Mouse (Mus musculus) bone marrow, adult 2 months (tissue): ENCODE measurements at regions not wholly inside any gene's neighbourhood (a gene's known extent, or its start where the extent isn't known, plus 50 kb on each side); places are given as distances from the start of the nearest gene placed in this dataset.

ENCODE experiments used
- H3K27ac ChIP-seq: fragments of 200-500 bp; 2 replicates; pipeline ENCODE4 v1.5.1; 2012; ENCODE audit warnings: low read depth, mild to moderate bottlenecking, control low read depth, inconsistent platforms, low read length; ENCODE audit not compliant: control insufficient read depth, poor library complexity, insufficient read depth
- H3K4me1 ChIP-seq: fragments of 200-500 bp; 2 replicates; pipeline ENCODE4 v1.6.1; 2011; ENCODE audit warnings: low read length; ENCODE audit not compliant: control insufficient read depth, insufficient read depth
- H3K4me3 ChIP-seq: fragments of 200-500 bp; replicated peaks from 2 replicates; pipeline ENCODE3; 2011; ENCODE audit warnings: mild to moderate bottlenecking, low read depth, low read length, control low read depth; ENCODE audit not compliant: control insufficient read depth
- CTCF ChIP-seq: fragments of 200-500 bp; IDR thresholded peaks from 2 replicates; pipeline ENCODE4 v1.5.1; 2011; ENCODE audit warnings: low read length, control low read depth; ENCODE audit not compliant: control insufficient read depth, insufficient read depth
- POLR2A ChIP-seq: fragments of 200-500 bp; IDR thresholded peaks from 2 replicates; pipeline ENCODE4 v1.6.1; 2011; ENCODE audit warnings: low read depth, mild to moderate bottlenecking, control low read depth, low read length, borderline replicate concordance; ENCODE audit not compliant: control insufficient read depth
- WGBS: fragments of 180-500 bp; shearing (Covaris S2); methylation state at CpG from one replicate; pipeline ENCODE4 v1.1.7; 2018; 5-methylcytosine and 5-hydroxymethylcytosine counted together

- H3K4me1 ChIP-seq: no peaks in the 10 kb centered on the region
- 69% methylated on average over 8 of the region's 8 CpGs for WGBS
These were observed 50.5 kb upstream of the Ednra start for GRCm38 (mm10) chr8:77774551-77775335.

GRCm38 (mm10) chr8:77775526-77775925, 51.3 kb upstream of the Ednra start:
- Histone ChIP-seq H3K27ac (no peak overlapping the region), H3K4me3 (no peak overlapping the region), H3K4me1 (no peaks in the 10 kb centered on the region)
- TF ChIP-seq POLR2A (no peak), CTCF (no peak)
- WGBS: 66% methylated on average over 3 of the region's 3 CpGs

More at GRCm38 (mm10) chr8:77774551-77775335, 50.5 kb upstream of the Ednra start:
- no peak overlapping the region for H3K27ac ChIP-seq
- TF ChIP-seq CTCF (no peak), POLR2A (no peak)
- no peak overlapping the region for H3K4me3 ChIP-seq

GRCm38 (mm10) chr8:77777597-77777996, 53.3 kb upstream of the Ednra start:
- Histone ChIP-seq H3K4me1 (no peaks in the 10 kb centered on the region), H3K27ac (no peak overlapping the region), H3K4me3 (no peak overlapping the region)
- TF ChIP-seq CTCF: no peak
- no peak for TF ChIP-seq POLR2A
- 76% methylated on average over 5 of the region's 5 CpGs for WGBS

- Histone ChIP-seq H3K4me1 (no peaks in the 10 kb centered on the region), H3K27ac (no peak overlapping the region), H3K4me3 (no peak overlapping the region)
- 36% methylated on average over 4 of the region's 4 CpGs for WGBS
- TF ChIP-seq CTCF (no peak), POLR2A (no peak)
These were observed 61.5 kb upstream of the Ednra start for GRCm38 (mm10) chr8:77785676-77786255.

- no peak overlapping the region for H3K4me3 ChIP-seq
- H3K4me1 ChIP-seq: no peaks in the 10 kb centered on the region; the same call in 1 of the 2 replicates
- no peak for TF ChIP-seq POLR2A
- no peak for TF ChIP-seq CTCF
- H3K27ac ChIP-seq: no peak overlapping the region
- 39% methylated on average over 1 of the region's 1 CpGs for WGBS
These were observed 70.6 kb upstream of the Ednra start for GRCm38 (mm10) chr8:77794911-77795310.

GRCm38 (mm10) chr8:77803147-77803903, 79.1 kb upstream of the Ednra start:
- WGBS: 66% methylated on average over 9 of the region's 9 CpGs
- Histone ChIP-seq H3K27ac (peak overlapping the region; percentile 67), H3K4me3 (no peak overlapping the region), H3K4me1 (no peaks in the 10 kb centered on the region)
- TF ChIP-seq POLR2A: no peak
- TF ChIP-seq CTCF: no peak

GRCm38 (mm10) chr8:77804536-77804935, 80.3 kb upstream of the Ednra start:
- WGBS: 51% methylated on average over 6 of the region's 6 CpGs
- no peaks in the 10 kb centered on the region for H3K4me1 ChIP-seq
- no peak overlapping the region for H3K4me3 ChIP-seq
- no peak overlapping the region for H3K27ac ChIP-seq
- no peak for TF ChIP-seq CTCF
- TF ChIP-seq POLR2A: no peak

GRCm38 (mm10) chr8:77804956-77805355, 80.7 kb upstream of the Ednra start:
- TF ChIP-seq POLR2A: no peak
- TF ChIP-seq CTCF: no peak
- Histone ChIP-seq H3K27ac (no peak overlapping the region; the same call in 1 of the 2 replicates), H3K4me3 (no peak overlapping the region), H3K4me1 (no peaks in the 10 kb centered on the region)
- 12% methylated on average over 4 of the region's 4 CpGs for WGBS
